Mouse (Mus musculus): ENCODE measurements at regions not wholly inside any gene's neighbourhood (a gene's known extent, or its start where the extent isn't known, plus 50 kb on each side); places are given as distances from the start of the nearest gene placed in this dataset.

DNA sequence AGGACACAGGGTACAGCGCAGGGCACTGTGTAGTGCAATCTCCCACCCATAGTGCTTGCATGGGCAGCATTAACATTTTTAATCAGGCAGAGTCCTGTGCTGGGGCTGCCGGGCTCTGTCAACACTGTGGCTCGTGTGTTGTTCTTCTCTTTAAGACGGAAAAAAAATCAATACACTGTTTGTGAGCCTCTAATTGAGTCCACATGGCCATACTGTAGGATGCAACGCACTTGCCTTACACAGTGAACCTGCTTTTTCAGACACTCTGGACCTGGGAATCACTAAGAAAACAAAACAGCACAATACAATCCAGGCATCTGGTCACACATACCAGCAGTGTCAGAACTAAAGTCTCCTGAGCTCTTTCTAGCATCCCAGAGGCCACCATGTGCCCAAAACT is 168.4 kb downstream of the 3110018I06Rik start:
- no peak for DNase-seq (ENCODE audit: low spot score in 2 of 2)

DNA sequence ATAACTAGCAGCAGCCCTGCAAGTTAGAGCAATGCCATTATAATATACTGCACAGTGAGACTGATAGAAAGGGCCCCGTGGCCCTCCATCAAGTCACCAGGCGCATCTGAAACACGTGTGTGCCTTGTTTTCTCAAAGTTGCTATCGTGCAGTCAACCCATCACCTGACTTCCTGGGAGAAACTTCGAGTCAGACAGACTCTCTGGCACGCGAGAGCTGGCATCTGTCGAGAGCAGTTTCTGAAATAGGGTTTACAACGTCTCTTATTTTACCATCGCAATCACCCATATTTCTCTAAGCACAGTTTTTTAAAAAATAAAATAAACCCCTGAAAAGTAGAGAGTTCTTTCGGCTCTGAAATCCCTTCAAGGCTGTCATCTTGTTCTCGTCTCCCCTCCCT is 169.8 kb downstream of the 3110018I06Rik start:
- DNase-seq (ENCODE audit: low spot score in 2 of 2), result no peak

DNA sequence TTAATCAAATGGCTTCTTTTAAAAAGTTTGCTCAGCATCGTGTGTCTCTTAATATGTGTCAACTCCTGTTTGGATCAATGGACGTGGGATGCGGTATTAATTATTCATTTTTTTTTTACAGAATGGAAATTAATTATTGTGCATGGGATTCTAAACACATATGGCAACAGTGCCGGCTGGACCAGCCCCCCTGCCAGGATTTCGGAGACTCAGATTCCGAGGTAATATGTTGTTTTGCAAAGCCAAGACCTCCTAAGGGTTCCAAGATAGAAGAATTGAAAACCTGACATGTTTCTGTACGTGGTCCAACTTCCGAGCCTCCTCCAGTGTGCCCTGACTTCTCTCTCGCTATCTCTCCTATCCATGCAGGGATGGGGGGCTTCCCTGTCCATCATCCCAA is 170.4 kb downstream of the 3110018I06Rik start:
- DNase-seq (ENCODE audit: low spot score in 2 of 2), result no peak

DNA sequence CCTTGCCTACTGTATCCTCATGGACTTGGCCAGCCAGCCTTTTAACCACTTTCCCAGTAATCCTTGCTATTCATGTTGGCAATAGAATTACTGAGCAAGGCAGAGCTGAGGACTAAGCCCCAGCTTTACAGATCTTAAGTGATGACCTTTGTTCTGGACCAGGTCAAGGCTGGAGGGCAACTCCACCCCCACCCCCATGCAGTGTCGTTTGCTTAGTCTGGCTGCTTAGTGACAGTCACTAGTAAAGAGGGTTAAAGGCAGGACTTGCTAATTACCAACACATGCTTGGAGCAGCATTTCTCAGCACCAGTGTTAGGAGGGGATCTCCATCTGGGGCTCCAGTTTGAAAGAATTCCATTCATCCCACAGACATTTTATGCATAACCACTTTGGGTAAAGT is 174.2 kb downstream of the 3110018I06Rik start:
- no peak for DNase-seq (ENCODE audit: low spot score in 2 of 2)

DNA sequence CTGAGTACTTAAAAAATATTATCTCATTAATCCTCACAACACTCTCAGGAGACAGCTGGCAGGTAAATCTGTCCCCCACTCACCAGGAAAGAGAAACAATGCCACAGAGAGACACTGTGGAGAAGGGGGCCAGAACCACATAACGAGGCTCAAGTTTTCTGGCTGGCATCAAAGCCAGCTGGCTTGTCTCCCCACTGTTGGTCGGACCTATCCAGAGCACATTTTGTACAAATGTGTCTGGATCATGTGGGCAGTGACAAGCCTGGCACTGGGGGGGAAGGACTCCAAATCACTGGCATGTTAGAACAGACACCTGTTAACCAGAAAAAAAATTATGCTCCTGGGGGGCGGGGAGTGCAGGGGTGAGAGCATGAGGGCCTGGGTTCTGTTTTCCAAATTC is 179.4 kb downstream of the 3110018I06Rik start:
- no peak for DNase-seq (ENCODE audit: low spot score in 2 of 2)

DNA sequence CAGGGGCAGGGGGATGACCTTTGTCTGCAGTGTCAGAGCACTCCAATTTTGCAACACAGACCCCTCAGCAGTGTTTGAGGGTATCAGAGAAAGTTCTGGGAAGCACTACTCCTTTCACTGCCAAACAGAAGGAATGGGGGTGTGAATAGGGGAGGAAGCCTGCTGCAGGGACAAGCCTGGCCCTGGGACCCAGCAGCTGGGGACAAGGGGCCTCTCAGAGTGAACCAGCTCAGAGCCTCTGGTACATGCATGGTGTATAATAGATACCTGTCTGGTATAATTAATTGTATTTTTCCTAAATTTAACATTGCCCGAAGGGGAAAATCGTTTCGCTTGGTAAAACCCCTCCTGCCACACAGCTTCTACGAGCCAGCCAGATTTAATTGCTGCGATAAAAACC is 180.6 kb downstream of the 3110018I06Rik start:
- no peak for DNase-seq (ENCODE audit: low spot score in 2 of 2)

DNA sequence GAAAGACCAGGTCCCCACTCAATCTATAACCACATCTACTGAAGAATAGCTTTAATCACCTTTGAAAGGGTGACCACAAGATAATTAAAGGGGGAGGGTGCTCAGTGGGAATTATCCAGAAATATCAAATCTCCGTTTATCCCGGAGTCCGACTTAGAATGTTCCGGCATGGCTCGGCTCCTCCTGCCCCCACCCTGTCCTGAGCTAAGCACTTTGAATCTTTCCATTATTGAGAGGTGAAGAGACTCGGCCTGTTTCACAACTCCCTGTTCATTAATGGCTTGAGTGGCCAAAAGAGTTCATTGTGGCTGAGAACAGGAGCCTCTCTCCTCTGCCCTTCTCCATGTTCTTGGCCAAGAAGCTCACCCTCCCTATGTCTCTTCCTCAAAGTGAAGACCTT is 181.0 kb downstream of the 3110018I06Rik start:
- DNase-seq (ENCODE audit: low spot score in 2 of 2), result no peak

DNA sequence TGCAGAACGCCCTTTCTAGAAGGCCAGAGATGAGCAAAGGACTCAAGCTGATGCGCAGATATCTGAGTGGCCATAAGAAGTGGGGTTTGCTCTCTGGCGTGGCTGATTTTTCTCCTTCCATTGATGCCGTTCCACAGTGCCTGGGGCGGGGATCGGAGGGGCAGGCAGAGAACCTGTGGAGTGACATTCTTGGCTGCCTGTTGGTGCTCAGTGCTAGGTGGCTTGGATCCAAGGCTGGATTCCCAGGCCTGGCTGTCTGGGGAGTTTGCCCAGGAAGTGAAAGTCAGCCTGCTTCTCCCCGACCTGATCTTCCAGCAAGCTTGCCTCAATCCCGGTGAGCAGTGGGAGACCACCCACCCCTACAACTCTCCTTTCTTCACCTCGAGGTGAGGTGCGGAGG is 181.5 kb downstream of the 3110018I06Rik start:
- no peak for DNase-seq (ENCODE audit: low spot score in 2 of 2)

DNA sequence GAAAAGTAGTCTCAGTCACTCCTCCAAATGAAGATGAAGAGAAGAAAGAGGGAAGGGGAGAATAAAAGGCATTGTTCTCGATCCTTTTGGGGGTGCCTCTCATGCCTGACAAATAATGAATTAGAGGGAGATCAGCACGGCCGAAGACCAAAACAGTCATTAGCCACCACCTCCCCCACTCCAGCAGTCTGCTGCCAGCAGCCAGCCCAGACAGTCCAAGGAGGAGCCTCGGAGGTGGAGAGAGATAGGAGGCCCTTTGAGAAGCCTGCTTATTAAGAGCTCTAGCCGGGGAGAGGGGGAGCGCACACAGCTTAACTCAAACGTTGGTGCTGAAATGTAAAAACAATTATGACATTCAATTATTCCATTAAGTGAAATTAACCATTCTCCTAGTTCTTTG is 188.6 kb downstream of the 3110018I06Rik start:
- no peak for DNase-seq (ENCODE audit: low spot score in 2 of 2)

DNA sequence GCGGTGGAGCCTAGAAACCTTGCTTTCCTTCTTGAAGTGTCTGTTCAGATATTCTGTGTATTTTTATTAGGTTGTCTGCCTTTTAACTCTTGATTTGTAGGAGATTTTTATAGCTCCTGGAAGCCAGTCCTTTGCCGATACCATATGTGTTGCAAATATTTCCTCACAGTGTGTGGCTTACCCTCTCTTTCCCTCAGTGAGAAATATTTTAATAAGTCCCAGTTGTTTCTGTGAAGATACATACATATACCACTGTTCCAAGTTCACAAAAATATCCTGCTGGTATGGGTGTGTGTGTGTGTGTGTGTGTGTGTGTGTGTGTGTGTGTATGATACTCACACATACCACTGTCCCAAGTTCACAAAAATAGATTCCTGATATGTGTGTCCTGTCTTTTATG is 199.0 kb downstream of the 3110018I06Rik start:
- no peak for DNase-seq (ENCODE audit: low spot score in 2 of 2)

DNA sequence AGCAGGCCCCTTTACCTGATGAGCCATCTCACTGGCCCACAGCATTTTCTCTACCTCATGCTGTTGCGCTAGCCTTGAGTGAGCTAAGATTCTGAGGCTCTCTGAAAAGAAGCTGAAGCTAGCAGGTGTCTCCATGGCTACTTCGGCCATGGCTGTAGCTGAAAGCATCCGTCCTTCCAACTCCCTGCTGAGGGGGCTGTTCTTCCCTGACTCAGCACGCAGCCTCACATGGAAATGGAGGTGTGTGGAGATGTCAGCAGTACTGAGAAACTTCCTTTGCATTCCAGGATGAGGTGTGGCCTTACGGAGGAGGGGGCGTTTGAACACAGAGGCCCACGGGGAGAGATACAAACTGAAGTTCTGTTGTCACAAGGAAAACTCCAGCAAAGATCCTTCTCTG is 201.0 kb downstream of the 3110018I06Rik start:
- DNase-seq (ENCODE audit: low spot score in 2 of 2), result no peak

DNA sequence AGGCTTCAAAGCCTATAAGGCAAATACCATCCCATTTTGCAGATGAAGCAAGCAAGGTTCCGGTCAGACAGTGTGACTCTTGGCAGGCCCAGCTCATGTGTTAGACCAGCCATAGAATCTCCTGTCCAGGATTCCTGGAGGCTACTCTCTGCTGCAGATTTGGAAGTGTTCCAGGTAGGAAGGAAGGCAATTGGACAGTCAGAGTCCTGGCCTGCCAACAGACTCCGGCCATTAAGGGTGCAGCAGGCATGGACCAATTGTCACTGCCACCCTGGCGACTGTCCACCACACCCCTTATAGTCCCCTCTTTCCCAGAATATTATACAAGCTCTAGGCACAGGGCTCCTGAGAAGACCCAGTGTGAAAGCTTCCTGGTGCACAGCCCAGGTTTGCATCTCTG is 201.6 kb downstream of the 3110018I06Rik start:
- no peak for DNase-seq (ENCODE audit: low spot score in 2 of 2)

DNA sequence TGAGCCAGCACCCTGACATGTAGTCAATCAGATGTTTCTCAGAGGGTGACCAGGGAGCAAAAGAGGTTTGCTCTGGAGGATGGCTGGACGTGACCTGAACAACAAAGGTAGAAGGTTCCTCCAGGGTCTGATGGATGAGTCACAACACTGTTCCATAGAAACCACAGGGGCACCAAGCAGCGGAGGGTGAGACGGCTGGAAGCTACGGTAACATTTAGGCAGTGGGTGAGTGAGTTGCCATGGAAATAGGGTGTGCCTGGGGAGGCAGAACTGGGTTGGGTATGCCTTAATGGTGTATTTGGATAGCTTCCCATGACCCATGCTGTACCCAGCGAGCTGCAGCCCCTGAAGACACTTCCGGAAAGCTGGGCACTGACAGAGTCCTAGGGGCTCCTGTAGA is 205.3 kb downstream of the 3110018I06Rik start:
- no peak for DNase-seq (ENCODE audit: low spot score in 2 of 2)

DNA sequence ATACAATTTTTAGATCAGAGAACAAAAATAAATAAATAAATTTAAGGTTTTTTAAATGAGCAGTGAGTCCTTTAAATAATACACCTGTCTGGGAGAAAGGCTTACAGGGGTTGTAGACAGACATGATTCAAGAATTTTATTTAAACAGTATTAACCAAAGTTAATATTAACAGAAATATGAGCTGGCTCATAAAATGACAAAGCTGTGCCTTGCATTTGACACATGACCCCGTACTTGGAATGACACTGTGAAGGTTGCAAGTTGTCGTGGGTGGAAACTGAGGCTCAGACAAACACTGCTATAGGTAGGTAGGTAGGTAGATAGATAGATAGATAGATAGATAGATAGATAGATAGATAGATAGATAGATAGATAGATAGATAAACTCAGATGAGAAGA is 206.6 kb downstream of the 3110018I06Rik start:
- no peak for DNase-seq (ENCODE audit: low spot score in 2 of 2)

DNA sequence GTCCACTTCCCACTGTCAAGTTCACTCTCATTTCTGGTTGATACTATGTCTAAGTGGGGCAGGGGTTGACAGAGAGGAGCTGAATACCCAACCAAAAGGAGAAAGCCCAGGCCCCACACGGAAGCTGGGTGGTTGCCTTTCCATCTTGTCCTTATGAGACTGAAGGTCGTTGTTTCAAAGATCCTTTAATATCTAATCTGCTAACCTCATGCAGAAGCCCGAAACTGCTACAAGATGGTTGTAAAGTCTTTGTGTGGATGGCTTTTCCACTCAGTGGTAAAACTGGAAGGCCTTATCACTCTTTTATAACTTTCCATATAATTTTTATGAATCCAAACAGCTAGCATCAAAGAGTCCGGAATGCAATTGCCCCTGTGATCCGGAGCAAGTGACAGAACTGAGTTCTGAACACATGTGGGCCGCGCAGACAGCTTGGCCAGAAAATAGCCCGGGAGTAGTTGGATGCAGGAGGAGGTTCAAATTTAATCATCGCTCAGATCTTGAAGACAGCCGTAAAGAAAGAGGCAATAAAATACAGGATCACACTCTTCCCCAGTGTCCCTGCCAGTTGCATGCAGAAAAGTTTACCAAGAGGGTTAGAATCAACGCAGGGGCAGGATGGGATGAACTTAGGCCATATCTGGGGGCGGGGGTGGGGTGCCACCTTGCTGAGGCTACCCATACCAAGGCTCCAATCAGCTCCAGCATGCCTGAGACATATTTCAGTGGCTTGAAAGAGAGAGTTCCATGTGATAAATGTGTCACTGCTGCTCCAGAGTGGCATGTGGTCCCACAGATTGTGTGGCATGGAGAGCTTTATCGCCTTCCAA is 207.2 kb downstream of the 3110018I06Rik start:
- no peak for DNase-seq (ENCODE audit: low spot score in 2 of 2)

DNA sequence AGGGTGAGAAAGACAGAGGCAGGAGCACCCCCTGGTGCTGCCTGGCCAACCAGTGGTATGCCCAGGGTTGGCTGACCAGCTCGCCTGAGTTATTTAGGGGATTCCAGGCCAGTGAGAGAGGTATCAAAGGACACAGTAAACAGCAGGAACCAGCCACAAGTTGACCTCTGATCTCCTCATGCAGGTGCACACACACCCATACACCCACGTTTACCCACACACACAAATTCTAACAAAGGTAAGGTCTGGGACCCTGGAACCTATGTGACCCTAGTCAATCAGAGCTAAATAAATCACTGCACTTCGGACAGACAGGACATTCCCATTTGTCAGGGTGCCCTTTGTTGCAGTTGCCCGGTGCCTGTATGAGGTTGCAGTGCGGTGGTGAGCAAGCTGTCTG is 211.9 kb downstream of the 3110018I06Rik start:
- DNase-seq (ENCODE audit: low spot score in 2 of 2), result no peak

DNA sequence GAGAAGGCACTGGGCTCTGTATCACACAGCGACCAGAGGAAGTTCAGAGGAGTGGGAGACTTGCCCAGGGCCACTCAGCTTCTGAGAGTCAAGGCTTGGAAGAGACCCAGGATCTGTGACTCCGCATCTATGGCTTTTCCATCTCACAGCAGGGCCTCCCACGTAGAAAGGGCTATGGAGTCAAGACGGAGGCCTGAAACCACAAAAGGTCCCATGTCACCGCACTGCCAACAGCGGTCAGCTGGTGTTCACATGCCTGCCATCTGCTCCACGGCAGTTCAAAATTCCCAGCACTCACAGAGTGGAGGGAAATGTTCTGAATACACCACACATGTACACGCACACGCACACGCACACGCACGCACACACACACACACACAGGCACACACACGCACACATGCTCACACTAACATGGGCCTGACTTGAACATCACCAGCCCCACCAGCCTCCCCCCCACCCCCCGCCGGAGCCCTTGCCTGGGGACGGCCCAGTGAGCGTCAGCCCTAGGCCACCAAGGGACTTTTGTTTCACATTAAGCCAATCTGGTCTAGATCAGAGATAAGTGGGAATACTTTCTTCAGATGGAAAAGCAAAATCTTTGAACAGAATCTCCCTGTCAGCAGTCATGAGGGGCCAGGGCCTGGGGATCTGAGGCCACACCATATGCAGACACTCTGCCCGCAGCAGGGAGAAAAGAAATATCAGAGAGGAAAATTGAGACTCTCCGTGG is 212.6 kb downstream of the 3110018I06Rik start:
- DNase-seq (ENCODE audit: low spot score in 2 of 2), result no peak

DNA sequence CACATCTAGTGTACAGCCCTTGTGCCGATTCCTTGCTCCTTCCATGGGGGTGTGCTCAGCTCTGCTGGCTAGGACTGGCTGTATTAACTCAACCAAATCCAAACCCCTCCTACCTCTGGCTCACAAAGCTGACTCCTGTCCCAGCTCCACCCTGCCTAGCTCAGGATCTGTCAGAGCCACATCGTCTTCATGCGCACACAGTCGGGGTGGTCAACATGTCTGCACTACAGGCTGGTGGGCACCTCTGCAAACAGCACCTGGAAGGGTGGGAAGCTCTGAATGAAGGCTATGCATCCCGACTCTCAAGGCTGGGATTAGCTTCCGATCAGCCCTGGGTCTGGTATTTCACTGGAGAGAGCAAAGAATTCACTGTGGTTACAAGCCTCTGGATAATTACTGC is 220.4 kb downstream of the 3110018I06Rik start:
- DNase-seq (ENCODE audit: low spot score in 2 of 2), result no peak

DNA sequence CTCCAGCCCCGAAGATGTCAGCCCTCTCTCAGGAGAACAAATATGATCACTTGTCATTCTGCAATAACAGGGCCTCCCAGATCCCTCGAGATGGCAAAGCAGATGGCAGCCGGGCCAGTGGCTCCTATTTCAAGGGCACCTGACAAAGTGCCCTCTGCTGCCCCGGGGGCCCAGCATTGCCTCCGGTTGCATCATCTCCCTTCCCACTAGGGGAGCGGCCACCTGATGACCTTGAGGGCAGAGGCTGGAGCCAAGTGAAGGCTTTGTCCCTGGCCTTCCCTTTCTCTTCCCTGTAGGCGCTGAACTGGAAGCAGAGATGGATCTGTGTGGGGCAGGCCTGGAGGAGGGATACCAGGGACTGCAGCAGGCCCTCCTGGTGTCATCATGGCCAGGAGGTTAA is 222.6 kb downstream of the 3110018I06Rik start:
- DNase-seq (ENCODE audit: low spot score in 2 of 2), result no peak

DNA sequence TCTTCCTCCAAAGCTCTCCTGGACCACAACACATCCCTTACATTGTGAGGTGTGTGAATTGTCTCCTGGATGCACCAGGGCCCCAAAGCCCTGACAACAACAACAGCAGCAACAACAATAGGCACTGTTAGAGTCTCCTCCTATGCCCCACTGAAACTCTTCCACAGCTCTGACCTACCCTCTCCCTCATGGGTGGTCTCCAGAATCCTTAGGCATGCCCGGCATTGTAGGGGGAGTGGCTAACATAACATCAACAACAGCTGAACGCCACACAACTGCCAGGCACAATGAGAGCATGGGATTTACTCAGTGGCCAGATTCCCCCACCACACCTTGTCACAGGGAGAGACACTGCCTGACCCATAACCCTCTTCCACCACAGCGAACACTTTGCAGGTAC is 223.2 kb downstream of the 3110018I06Rik start:
- no peak for DNase-seq (ENCODE audit: low spot score in 2 of 2)

DNA sequence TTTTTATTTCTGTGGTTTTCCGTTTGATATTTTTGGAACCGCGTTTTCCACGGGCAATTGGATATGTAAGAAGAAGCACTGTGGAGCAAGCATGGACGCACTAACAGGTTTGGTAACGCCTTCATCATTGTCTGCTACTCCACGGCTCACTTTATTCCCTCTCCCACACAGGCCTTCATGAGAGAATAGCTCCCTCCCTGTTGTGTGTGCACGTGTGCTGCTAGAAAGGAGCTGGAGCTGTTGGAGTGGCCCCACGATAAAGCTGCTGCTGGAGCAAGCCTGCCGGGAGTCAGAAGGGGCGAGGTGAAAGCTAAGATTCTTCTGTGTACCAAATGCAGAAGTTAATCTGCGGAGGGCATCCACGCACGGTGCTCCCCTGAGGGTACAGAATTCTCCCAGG is 224.8 kb downstream of the 3110018I06Rik start:
- no peak for DNase-seq (ENCODE audit: low spot score in 2 of 2)

DNA sequence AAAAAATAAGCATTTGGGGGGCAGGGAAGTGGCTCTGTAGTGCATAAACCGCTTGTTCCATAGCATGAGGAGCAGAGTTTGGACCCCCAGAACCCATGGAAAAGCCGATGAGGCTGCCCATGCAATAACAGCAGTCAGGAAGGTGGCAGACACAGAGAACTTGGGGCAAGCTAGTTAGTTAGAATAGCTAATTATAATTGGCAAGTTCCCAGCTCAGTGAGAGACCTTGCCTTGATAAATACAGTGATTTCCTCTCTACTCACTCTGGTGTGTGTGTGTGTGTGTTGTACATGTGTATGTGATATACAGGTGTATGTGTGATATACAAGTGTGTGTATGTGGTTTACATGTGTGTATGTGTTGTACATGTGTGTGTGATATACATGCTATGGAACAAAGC is 226.4 kb downstream of the 3110018I06Rik start:
- DNase-seq (ENCODE audit: low spot score in 2 of 2), result no peak

DNA sequence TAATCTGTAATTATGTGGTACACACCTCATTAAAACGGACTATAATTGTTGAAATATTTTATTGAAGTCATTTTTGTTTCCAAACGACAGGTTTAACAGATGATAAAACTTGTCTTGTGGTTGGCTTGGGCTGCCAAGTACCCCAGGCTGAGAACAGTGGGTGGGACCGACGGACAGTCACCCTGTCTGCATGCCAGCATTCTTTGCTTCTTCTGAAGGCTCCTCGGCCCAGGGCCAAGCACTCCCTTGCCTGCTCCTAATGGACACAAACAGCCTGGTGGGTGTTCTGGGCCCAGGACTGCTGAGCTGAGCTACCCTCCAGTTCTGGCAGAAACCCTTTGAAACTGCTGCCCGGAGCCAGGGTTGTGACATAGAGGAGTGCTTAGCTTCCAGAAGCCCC is 227.4 kb downstream of the 3110018I06Rik start:
- no peak for DNase-seq (ENCODE audit: low spot score in 2 of 2)

Measured in adrenal gland, postnatal 4 days (tissue).